ENCODE assay signal across 7 mouse cellular contexts in the genomic region with DNA sequence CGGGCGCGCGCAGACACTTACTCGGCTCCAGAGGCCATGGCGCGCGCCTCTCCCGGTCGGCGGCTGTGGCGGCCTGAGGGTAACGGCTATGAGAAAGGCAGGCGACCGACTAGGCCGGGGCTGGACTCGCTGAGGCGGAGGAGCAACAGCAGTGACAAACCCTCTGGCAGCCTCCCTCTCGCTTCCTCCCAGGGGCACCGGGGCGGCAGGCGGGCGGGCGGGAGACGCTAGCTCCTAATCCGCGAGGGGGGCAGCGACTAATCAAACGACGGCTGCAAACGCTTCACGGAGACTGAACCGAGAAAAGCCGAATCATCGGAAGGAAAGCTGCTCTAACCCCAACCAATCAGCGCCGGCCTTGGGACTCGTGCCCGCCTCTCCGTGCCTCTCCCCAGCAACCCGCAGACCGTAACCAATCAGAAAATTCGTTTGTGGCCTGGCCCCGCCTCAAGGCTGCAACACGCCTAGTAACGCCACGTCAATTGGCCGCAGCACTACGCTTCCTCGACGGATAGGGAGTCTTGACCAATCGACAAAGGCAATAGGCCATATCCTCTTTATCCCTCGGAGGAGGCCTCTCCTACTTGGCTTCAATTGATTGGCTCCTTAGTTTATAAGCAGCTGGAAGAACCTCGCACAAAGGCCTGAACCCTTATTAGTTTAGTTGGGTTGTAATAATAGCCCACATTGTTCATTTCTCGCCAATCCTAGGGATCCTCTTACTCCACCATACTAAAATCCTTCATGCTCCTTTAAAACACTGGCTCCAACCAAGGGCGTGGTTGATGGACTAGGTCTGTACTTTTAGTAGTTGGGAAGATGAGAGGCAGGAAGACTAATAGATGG. TPM values are rescaled to one million over a fixed set of nuclear protein-coding genes. Genes with fewer than 3 reads are reported as not detected.
DNase-seq lines count a peak whose midpoint lies in the region; ATAC-seq and TF ChIP-seq lines count a peak whose summit lies in the region.
"Not testable (repeated sequence)": the region's sequence is repeated elsewhere in the genome, so short reads cannot be mapped to it uniquely, and the experiment has no call there.

A gene (minus strand): TSS at position 367 of the 846 bp plus-strand sequence.

- peak within 1 kb of the TSS; percentile 72 for H3K4me2 ChIP-seq in intestine, postnatal 0 days (replicated peaks; ENCODE audit: low read depth)
- peak within 1 kb of the TSS; percentile 90 for H3K4me2 ChIP-seq in midbrain, embryonic 12.5 days (replicated peaks)

- peaks cover 18% of the 10 kb centered on the region for H3K4me1 ChIP-seq in embryonic facial prominence, embryonic 10.5 days
- not testable (repeated sequence) for H3K4me1 ChIP-seq in intestine, postnatal 0 days (replicated peaks; ENCODE audit: control insufficient read depth, insufficient read depth, low read length)
- peaks cover 27% of the 10 kb centered on the region for H3K4me1 ChIP-seq in midbrain, embryonic 12.5 days
- peaks cover 12% of the 10 kb centered on the region for H3K4me1 ChIP-seq in small intestine, adult 2 months (ENCODE audit: control insufficient read depth, insufficient read depth, insufficient read length, low read length)

- 2% methylated on average over 56 of the region's 56 CpGs for WGBS in embryonic facial prominence, embryonic 10.5 days
- 1% methylated on average over 49 of the region's 56 CpGs for WGBS in intestine, postnatal 0 days
- under 1% methylated on average over 50 of the region's 56 CpGs for WGBS in midbrain, embryonic 12.5 days
- 1% methylated on average over 49 of the region's 56 CpGs for WGBS in small intestine, adult 2 months

- TF ChIP-seq CTCF in intestine, postnatal 0 days (IDR thresholded peaks at IDR 0.05; ENCODE audit: low read depth); small intestine, adult 2 months (IDR thresholded peaks at IDR 0.05; ENCODE audit: extremely low read depth, insufficient read length, insufficient replicate concordance, low read depth, low read length): not testable (repeated sequence)

- TF ChIP-seq POLR2A in small intestine, adult 2 months (IDR thresholded peaks at IDR 0.05; ENCODE audit: low read depth, low read length), result not testable (repeated sequence)

- H3K9me3 ChIP-seq in embryonic facial prominence, embryonic 10.5 days; intestine, postnatal 0 days (ENCODE audit: control insufficient read depth); midbrain, embryonic 12.5 days: not testable (repeated sequence)

- intact Hi-C loops in left cerebral cortex, postnatal 4 days (cut with DNase I), result not testable (repeated sequence)

- H3K9ac ChIP-seq in intestine, postnatal 0 days (ENCODE audit: low read depth, low read length), result peak within 1 kb of the TSS; percentile 98
- H3K9ac ChIP-seq in midbrain, embryonic 12.5 days (replicated peaks), result peak within 1 kb of the TSS; percentile 73

- peaks cover 52% of the 10 kb centered on the region for H3K36me3 ChIP-seq in embryonic facial prominence, embryonic 10.5 days (replicated peaks)
- not testable (repeated sequence) for H3K36me3 ChIP-seq in intestine, postnatal 0 days (ENCODE audit: control insufficient read depth, insufficient read depth); midbrain, embryonic 12.5 days; small intestine, adult 2 months (ENCODE audit: control insufficient read depth, insufficient read depth, low read length)

- DNase-seq in adrenal gland, postnatal 10 days, result peak; percentile 99
- peak; percentile 99 for DNase-seq in embryonic facial prominence, embryonic 10.5 days (ENCODE audit: low spot score)
- DNase-seq in gonadal fat pad, adult 2 months (ENCODE audit: low read depth), result peak; percentile 95
- DNase-seq in left cerebral cortex, postnatal 4 days, result peak; percentile 100

- peak; percentile 97 for ATAC-seq in intestine, postnatal 0 days
- ATAC-seq in midbrain, embryonic 12.5 days (ENCODE audit: low FRiP score, low read depth), result peak; percentile 96

- H3K27me3 ChIP-seq in embryonic facial prominence, embryonic 10.5 days (replicated peaks; ENCODE audit: low read depth, poor library complexity, severe bottlenecking); intestine, postnatal 0 days (replicated peaks; ENCODE audit: control insufficient read depth, insufficient read depth, low read length); midbrain, embryonic 12.5 days; small intestine, adult 2 months (ENCODE audit: control insufficient read depth, insufficient read depth, low read length): not testable (repeated sequence)

- H3K27ac ChIP-seq in embryonic facial prominence, embryonic 10.5 days (replicated peaks), result peak within 1 kb of the TSS; percentile 98
- H3K27ac ChIP-seq in intestine, postnatal 0 days (ENCODE audit: low read depth, low read length), result peak within 1 kb of the TSS; percentile 98
- peak within 1 kb of the TSS; percentile 98 for H3K27ac ChIP-seq in midbrain, embryonic 12.5 days (replicated peaks)
- H3K27ac ChIP-seq in small intestine, adult 2 months (ENCODE audit: insufficient read depth, low read depth, low read length), result peak within 1 kb of the TSS; percentile 96

- H3K4me3 ChIP-seq in embryonic facial prominence, embryonic 10.5 days, result peak within 1 kb of the TSS; percentile 94
- peak within 1 kb of the TSS; percentile 77 for H3K4me3 ChIP-seq in intestine, postnatal 0 days (ENCODE audit: low read depth, low read length)
- peak within 1 kb of the TSS; percentile 76 for H3K4me3 ChIP-seq in midbrain, embryonic 12.5 days
- peak within 1 kb of the TSS; percentile 100 for H3K4me3 ChIP-seq in small intestine, adult 2 months (ENCODE audit: low read depth, low read length)

RNA-seq across cellular contexts. Expression of the gene that starts here (rescaled TPM):
- 100 to 1,000 TPM; 238 to 252 TPM for total RNA-seq in adrenal gland, postnatal 10 days (2021)
- polyA plus RNA-seq in embryonic facial prominence, embryonic 10.5 days (2016; fragmentation: Nextera tagmentation; extraction: Ambion mirVana), result 664 and 683 TPM in 2 replicates
- polyA plus RNA-seq in gonadal fat pad, adult 2 months (2012; rRNA removed), result 142 and 179 TPM in 2 replicates
- 205 and 207 TPM in 2 replicates for polyA plus RNA-seq in intestine, postnatal 0 days (2015; fragmentation: Nextera tagmentation; extraction: Ambion mirVana)
- 100 to 1,000 TPM; 244 to 265 TPM for total RNA-seq in left cerebral cortex, postnatal 4 days (2021)
- polyA plus RNA-seq in midbrain, embryonic 12.5 days (2016; fragmentation: Nextera tagmentation; extraction: Ambion mirVana), result 645 and 652 TPM in 2 replicates
- polyA plus RNA-seq in small intestine, adult 2 months (2012; rRNA removed), result 44.3 and 78.2 TPM in 2 replicates

Comparison
In these comparisons a context has a peak if more than half of its experiments do, and no peak if none do; other contexts are left out.
1. Peak in every context shown above with its lines: DNase-seq, ATAC-seq, H3K4me3 ChIP-seq and H3K27ac ChIP-seq.